Mouse (Mus musculus) adrenal gland, postnatal 36 days (tissue): ENCODE results near the gene Ifna16. TPM values are rescaled to one million over a fixed set of nuclear protein-coding genes. Genes with fewer than 3 reads are reported as not detected.

Experiments used
- DNase-seq, 2 experiments: peaks; one replicate each; pipeline ENCODE4 v3.0.0; 2021; ENCODE audit warnings: mixed read lengths in 1 of 2
- long read RNA-seq, 2 experiments: library from polyadenylated mRNA; stranded (forward); transcript quantifications; one replicate each; pipeline ENCODE4 v2.0.0; 2021; ENCODE audit warnings: borderline sequencing depth in 2 of 2
- total RNA-seq, 2 experiments: library from RNA; stranded (reverse); gene quantifications; 2 replicates each; pipeline ENCODE4 v1.2.3; 2021

Ifna16 gene
- not detected for total RNA-seq
- long read RNA-seq, experiment 1: 0 reads
- long read RNA-seq, experiment 2: 0 reads

DNA sequence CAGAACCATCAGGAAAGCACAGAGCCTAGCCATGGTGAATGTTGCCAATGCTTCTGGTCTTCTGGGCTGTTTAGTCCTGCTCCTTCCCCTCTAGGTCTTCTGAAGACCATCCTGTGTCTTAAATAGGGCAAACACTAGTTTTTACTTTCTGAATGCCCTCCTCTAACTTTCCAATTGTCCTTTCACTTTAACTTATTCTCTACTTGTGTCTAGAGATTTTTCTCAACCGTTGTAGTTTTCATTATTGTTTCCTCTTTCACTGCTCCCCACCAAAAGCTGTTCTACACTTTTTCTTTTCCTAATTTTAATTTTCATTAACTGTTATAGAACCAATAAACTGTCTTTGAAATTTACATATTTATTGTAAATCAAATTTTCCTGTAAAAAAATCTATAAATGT is at the start of gene Ifna16:
TSS of gene Ifna16 (minus strand) at position 101 of the 400 bp plus-strand sequence.
- DNase-seq: no peak

DNA sequence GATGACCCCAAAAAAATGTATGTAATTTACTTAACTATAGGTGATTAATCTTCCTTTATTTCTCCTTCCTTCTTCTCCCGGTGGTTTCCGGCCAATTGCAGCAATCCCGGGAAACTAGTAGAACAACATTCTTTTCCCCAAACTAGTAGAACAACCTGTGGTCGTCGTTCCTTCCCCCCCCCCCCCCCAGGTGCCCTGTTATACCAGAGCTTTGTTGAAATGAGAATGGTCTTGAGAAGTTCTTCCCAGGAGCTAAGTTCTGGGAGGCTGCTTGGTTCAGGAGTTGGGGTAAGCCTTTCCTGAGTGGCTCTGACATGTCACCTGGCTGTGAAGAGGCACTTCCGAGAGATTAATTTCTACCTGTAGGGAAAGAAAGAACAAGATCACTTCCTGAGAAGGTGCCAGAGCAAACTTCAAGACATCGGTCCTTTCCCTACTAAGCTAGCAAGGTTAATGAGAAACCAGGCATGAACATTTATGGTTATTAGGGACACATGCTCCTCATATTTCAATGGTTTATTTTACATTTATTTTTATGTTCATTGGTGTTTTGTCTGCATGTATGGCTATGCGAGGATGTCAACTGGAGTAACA is 46.9 kb upstream of the Ifna16 start:
- no peak for DNase-seq

DNA sequence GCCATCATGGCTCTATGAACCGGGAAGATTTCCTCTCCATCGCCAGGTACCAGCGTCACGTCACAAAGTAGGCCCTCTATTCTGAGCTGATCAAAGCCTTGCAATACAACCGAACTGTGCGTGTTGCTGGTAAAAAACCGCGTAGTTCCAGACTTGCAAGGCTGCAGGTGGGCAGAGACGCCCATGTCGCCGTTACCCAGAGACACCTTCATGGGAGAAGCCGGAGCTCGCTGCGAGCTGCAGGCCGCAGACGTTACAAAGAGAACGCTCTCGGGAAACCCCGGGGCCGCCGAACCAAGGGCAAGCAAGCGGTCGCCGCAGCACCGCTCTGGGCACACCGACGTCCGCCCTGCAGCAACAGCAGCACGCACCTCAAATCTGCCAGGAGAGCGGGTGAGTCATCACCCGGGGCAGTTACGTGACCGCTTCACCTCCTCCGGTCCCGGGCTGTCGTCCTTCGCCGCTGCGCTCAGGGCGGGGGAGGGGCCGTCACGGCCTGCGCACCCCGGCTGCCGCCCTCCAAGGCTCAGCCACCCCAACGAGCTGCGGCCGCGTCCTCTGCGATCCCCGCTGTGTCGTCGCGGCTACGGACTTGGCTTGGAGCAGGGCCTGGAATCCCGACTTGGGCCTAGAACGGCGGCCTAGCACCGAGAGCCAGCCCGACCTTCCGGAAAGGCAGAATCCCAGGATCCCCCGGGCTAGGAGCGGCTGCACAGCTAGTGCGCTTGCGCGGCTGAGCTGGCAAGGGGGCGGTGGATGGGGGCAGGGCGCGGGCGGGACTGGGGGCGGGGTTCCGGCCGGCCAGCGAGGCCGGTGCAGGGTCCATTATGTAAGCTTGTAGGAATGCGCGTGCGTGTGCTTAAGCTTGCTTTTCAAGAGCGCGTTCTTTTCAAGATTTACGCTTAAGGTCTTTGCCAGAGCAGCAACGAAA is 45.3 kb upstream of the Ifna16 start, which contains the start of the genes Gm26566 and Klhl9:
TSS of gene Gm26566 (plus strand) at position 15 of the 931 bp plus-strand sequence.
TSS of gene Klhl9 (minus strand) at position 675 of the 931 bp plus-strand sequence.
- peak; percentile 94 to 96 for DNase-seq

DNA sequence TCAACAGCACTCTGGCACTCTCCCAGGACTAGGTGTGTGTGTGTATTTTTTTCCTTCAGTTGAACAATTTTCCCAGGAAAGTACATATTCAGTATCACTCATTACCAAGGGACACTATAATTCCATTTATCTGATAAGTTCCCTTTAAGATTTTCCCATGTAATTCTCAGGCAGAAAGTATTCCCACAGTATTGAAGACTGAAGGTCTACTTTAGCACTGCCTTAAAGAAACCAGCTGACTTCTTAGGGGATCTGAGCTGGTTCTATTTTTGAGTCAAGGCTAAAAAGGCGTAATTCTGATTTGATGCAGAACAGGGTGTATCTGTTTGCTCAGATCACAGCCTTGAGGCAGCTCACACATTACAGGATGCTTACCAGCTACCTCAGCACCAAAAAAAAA is 42.0 kb upstream of the Ifna16 start:
- DNase-seq: no peak

DNA sequence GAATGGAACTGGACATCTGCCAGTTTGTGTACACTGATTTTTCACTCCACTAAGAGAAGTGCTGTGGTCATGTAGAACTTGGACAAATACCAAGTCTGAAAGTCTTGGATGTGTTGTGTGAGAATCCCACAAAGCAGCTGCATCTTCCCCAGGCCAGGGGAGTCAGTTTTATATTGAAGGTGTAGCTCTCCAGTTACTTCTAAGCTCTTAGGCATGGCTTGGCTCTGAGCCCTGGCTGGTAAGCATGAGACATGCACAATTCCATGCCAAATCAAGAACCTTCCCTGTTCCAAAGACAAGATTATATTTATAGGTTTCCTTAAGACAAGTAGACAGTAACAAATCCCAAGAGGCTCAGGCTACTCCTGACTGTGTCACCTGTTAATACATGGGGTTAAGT is 38.3 kb upstream of the Ifna16 start:
- DNase-seq: peak; percentile 41 to 56

DNA sequence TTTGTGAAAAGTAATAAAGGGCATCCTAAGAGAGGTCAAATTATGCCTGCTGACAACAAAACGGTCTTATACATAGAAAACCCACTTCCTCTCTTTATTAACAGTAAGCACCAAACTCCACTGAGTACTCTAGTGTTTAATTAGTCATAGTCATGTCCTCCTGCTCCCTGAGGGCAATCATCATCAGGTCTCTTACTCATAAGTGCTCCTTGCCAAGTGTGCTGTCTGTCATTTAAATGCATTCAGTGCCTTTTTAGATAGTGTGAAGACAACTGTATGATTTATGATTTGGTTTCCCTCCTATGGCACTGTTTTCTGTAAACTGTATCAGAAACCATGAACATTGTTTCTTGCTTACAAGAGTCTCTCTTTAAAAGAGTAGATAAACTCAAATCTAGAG is 37.6 kb upstream of the Ifna16 start:
- DNase-seq: peak; percentile 4 to 18

DNA sequence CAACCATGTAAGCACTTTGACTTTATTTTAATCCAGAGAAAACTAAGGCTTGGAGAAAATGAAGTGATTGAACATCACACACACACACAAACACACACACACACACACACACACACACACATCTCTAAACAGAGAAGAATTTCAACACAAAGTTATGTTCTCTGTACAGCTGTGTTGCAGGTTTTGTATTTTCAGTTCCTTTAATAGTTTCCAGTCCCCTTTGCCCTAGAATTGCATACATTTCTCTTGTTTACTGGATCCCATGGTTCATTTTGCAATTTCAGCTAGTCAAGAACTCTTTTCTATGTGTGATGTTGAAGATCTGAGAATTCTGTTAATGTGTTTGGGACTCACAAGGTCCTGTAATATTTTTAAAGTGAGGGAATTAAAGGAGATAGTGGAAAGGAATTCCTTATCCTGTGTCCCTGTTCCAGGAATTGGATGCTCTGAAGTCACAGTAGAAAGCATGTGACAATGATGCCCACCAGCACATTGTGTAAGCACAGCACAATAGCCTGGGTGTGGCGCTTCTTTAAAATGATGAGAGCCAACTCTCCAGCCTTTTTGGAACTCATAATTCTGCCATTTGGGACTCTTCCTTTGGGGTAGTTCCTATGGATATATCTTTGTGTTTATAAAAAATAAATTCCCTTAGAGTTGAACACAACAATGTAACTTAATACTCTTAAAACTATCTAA is 30.6 kb upstream of the Ifna16 start:
- no peak for DNase-seq

DNA sequence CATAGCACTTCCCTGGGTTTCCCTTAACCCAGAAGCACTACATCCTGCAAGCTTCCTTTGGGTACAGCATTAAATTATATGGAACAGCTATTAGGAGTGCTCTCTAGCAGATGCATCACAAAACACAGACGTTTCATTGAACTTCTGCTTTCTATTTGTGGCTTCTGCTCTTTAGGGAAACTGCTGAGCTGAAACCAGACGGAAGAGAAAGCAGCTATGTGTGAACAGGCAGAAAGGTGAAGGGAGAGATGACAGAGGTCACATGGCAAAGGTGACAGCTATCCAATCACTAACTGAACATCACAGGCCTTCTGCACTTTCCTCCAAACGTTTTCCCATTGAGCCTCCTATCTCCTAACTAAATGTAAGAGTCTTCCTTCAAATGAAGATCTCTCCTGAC is 29.2 kb upstream of the Ifna16 start:
- DNase-seq: no peak

DNA sequence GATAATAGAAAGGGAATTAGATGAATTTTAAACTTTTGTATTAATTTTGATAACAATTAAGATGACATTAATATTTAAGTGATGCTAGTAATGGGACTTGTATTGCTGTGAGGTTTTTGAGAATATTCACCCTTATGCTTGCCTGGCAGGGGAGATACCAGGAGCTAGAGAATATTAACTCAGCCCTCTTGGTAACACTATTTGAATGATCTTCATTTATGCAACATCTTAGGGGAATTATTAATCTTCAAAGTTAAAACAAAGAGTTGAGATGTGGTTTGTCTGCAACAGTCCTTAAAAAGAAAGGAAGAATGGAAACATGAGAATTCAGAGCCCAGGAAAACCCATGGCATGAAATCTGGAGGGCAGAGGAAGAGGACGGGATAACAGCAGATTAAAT is 22.6 kb upstream of the Ifna16 start:
- DNase-seq: no peak

DNA sequence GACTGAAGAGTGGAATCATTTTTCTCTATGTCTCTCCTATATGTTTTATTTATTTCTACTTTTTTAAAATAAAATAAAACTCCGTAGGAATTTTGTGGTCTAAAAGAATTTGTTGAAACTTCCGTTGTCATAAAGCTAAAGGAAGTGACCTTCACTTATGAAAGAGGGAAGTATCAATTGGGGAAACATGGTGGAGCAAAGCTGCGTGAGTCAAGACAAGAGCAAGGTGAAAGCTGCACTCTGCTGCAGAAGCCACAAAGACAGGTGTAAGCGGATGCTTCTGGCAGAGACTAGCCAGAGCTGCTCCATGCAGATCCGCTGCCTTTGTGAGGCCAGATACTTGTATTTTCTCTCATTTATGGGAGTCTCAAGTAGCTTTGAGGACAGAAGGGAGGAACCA is 22.1 kb upstream of the Ifna16 start:
- no peak for DNase-seq

DNA sequence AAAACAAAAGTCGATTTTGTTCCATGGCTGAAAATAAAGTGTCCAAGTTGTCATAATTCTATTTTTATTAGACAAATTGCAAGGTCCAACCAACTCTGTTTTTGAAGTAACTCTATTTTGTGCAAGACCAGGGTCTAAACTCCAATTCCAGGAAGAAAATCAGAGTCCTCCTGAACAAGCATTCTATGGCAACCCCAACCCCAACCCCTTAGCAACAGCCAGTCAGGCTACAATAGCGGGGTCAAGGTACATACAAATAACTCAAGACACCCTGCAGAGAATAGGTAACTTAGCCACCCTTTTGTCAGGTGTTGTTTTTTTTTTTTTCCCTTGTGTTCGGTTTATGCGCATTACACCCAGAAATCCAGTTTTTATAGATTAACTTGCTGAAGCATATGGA is 21.0 kb upstream of the Ifna16 start:
- no peak for DNase-seq

DNA sequence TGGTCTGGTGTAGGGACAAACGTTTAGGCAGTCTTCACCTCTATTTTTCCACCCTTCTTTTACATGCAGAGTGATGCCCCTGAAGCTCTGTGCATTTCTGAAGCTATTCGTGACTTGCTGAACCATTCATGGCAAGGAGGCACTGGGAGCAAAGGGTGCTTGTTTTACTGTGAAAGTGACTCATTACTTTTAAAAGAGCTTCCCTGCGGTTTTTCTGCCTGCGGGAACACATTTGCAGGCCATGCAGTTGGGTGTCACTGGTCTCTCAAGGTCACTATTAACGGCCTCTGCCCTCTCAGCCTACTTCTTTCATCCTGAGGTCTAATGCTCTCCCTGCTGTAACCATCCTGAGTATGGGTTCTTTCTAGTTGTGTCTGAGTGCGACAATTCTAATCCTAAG is 20.4 kb upstream of the Ifna16 start:
- no peak for DNase-seq

DNA sequence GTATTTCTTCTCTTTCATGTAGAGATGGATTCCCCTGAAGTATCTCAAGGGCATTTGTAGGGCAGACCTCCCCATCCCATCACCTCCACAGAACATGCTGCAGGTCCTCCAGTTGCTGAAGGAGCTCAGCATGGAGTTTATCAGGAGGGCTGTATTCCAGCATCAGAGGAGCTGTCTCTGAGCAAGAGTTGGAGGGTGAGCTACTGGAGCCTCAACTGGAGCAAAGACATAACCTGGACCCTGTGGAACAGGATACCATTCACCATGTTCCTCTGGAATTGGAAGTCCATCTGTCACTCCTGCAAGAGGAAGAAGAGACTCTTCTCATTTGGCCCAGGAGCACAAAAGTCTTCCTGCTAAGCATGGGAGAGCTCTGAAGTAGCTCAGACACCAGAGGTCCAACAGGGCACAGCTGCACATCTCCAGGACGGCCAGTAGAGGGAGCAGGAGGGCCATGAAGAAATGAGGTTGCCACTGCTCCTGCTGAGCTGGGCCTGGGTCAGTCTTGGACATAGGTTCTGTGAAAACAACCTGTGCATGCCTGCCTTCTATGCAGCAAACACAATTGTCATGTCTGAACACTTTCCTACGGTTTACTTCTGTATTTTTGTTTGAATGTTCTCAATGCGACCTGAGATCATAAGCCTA is 19.6 kb upstream of the Ifna16 start:
- DNase-seq: peak; percentile 75 to 83

DNA sequence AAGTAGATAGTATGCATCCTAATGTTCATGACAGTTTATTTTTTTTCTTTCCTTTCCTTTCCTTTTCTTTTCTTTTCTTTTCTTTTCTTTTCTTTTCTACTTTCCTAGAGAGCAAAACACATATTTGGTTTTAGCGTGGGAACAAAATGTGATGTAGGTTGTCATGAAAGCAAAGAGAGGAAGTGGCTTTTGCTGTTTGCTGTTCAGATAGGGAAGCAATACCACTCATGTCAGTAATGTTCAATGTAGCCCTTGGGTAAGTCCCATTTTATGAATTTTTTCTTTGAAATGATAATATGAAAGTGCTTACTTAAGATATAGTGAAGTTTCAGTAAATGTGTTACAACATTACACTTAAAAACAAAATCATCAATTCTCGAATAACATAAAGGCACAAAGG is 16.7 kb upstream of the Ifna16 start:
- DNase-seq: no peak

DNA sequence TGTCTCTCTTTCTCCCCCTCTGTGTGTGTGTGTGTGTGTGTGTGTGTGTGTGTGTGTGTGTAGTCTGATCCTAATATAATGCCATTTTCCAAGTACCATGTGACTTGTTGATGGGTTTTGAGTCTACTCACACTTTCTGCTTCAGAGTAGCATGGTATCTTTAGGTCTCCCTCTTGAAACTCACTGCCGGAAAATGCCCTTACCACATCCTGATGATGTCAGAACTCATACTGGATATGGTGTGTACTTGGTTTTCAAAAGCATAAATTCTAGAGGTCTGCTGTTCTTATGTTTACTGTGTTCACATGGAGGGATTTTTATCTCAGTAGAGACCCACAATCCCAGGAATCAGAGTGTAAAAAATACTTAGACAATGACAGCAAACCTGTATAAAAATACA is 15.8 kb upstream of the Ifna16 start:
- DNase-seq: no peak

DNA sequence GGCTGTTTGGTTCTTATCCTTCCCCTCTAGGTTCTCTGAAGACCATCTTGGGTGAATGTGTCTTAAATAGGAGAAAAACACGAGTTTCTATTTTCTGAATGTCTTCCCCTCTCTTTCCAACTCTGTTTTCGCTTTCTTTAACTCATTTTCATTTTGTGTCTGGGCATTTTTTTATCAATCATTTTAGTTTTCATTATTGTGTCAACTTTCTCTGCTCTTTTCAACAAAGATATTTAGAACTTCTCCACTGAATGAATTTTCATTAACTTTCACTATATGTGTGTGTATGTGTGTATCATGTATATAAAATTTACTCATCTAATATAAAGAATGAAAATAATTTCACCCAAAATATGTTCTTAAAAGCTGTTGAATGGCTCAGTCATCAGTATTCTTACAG is 14.5 kb upstream of the Ifna16 start, which contains the start of gene Ifnab:
TSS of gene Ifnab (minus strand) at position 101 of the 400 bp plus-strand sequence.
- DNase-seq: no peak

DNA sequence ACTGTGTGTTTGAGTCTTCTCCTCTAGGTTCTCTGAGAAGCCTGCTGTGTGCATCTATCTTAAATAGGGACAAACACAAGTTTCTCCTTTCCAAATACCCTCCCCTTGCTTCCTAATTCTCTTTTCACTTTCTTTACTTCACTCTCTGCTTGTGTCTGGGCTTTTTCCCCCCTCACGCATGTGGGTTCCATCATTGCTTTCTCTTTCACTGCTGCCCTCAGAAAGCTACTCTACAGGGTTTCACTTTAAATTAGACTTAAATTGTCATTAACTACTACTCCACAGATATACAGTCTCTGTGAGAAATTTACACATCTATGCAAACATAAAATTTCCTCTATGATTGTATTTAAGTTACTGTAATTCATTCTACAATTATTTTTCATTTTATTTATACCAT is 7.1 kb upstream of the Ifna16 start, which contains the start of gene Ifna2:
TSS of gene Ifna2 (minus strand) at position 101 of the 400 bp plus-strand sequence.
- no peak for DNase-seq

DNA sequence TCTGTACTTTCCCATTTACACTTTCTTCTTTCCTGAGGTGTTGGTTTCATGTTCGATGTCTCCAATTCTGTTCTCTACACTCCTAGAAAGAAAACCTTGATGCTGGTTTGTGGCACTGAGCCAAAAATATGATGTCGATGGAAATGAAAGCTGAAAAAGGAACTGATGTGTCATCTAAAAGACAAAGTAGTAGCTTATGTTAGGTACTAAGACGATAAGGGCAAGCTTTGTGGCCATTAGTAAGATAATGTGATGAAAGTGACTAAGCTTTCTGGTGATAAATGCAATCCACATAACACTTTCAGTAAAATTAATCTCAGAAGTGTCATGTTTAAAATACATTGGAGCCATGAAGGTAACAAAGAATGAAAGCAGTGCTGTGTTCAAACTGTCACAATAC is 4.6 kb upstream of the Ifna16 start:
- DNase-seq: no peak

DNA sequence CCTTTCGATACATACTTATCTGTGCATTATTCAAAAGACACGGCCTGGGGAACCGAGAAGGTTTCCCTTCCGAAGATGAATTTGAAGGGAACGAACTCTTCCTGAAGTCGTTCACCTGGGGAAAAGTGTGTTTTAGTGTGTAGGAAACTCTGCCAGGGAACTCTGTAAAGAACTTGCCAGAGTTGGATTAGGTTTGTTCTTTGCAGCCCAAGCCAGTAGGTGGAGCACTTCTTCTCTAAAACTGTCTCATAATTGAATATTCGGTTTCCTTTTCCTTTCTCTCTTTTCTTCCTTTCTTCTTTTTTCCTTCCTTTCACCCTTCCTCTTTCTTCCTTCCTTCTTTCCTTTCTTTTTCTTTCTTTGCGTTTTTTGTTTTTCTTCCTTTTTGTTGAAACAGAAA is 3.6 kb upstream of the Ifna16 start:
- DNase-seq: peak in 1 of 2 experiments; percentile 23

DNA sequence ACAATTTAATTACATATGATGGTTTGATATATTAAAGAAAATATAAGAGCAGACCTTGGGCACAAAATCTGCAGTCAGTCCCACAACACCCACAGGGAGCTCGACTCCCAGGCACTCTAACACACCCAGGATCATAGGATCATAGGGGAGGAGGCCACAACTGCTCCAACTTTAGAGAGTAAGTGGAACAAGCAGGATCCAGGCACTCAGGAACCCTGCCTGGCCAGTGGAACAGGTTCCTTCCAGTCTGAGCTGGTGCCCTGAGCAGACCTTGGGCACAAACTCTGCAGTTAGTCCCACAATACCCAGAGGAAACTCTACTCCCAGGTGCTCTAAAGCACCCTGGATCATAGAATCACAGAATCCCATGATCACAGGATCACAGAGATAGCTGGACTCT is 21.3 kb downstream of the Ifna16 start:
- no peak for DNase-seq

DNA sequence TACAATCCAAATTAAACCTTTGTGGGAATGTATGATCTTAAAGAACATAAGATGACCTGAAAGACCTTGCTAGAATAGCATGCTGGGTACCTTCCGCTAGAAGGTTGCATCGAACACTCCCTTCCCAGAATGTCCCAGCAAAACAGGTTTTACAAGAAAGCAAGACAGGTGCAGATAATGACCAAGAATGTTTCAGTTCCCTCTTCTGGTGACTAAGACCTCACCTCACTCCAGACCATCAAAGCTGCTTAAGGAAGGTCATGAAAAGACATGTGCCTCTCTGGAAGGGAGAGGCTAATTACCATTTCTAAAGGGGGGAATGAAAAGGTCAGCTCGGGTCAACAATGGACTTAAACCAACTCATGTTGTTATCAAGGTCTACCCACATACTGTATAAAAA is 23.1 kb downstream of the Ifna16 start:
- DNase-seq: no peak

DNA sequence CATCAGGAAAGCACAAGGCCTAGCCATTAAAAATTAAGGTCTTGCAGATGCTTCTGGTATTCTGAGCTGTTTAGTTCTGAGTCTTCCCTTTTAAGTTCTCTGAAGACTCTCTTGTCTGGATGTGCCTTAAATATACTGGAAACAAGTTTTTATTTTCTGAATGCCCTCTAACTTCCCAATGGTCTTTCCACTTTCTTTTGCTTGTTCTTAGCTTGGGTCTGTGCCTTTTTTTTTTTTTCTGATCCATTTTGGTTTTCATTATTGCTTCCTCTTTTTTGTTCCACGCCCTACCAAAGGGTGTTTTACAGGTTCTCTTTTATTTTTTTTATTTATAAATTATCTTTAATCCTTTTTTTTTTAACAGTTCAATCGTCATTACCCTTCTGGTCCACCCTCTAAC is 32.4 kb downstream of the Ifna16 start, which contains the start of gene Ifna13:
TSS of gene Ifna13 (minus strand) at position 101 of the 400 bp plus-strand sequence.
- DNase-seq: no peak
